Mouse (Mus musculus): ENCODE results near the gene Arsg.

The Arsg gene

DNA sequence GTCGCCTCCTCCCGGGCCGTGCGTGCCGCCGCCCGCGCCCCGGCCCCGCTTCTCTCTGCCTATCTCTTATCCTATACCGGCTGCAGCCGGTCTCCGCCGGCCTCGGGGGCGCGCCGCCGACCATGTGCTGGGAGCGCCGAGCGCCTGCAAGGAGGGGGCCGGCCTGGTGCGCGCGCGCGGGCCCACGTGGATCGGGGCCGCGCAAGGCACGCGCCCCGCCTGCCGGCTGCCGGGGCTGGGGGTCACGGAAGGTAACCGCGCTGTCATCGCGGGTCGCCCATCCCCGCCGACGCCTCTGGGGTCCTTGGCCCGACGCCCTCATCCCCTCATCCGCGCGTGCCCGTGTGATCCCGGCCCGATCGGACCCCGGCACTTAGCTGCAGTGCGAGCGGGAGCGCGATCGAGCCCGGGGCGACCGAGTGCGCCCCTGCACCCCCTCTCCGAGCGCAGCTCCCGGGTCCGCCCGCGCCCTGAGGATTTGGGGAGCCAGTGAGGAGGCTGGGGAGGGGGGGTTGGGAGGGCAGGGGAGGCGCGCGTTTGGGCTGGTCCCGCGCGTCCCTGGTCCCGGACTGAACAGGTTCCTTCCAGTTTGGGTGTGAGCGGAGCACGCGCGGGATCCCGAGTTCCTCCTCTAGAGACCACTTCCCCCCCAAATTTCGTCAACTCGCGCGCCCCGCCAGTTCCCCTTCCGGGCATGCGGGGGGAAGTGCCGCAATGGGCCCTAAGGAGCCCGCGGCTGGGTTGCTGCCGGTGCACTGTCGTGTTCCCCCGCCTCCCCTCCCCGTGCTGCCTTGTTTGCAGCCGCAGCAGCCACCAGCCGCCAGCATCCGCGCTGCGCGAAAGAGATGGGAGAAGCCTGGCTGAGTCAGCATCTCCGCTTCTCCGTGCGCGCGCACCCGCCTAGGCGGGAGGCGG is at the start of gene Arsg, which contains the start of gene Slc16a6:
Gene Arsg (plus strand): TSS at position 204 of the 915 bp plus-strand sequence.
Gene Slc16a6 (minus strand): TSS at position 428 of the 915 bp plus-strand sequence.
- peak; percentile 89 for DNase-seq (ENCODE audit: low spot score)

GRCm38 (mm10) chr11:109425392-109426271 is 47.5 kb upstream of the Arsg start, which contains the start of gene Amz2:
Gene Amz2 (plus strand): TSS chr11:109425946.
- peak; percentile 100 for DNase-seq (ENCODE audit: low spot score)

DNA sequence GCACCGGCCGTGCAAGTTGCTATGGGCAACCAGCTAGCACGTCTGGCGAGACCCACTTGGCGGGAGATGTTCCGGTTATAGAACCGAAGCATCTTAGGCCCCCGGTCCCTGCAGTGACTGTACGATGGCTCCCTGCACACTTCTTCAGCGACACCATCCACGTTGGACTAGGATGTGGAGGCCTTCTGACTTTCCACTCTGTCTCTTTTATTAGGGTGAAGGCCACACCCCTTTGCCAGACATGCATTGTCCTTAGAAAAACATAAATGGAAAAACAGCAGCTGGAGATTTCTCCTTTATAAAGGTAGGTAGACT is 46.9 kb upstream of the Arsg start:
- no peak for DNase-seq (ENCODE audit: low spot score)

GRCm38 (mm10) chr11:109427353-109427752 is 45.8 kb upstream of the Arsg start:
- no peak for DNase-seq (ENCODE audit: low spot score)

GRCm38 (mm10) chr11:109434233-109434798 is 38.9 kb upstream of the Arsg start:
- DNase-seq (ENCODE audit: low spot score) = no peak

- DNase-seq (ENCODE audit: low spot score) = no peak
Observed at GRCm38 (mm10) chr11:109436889-109437288, 36.3 kb upstream of the Arsg start.

DNA sequence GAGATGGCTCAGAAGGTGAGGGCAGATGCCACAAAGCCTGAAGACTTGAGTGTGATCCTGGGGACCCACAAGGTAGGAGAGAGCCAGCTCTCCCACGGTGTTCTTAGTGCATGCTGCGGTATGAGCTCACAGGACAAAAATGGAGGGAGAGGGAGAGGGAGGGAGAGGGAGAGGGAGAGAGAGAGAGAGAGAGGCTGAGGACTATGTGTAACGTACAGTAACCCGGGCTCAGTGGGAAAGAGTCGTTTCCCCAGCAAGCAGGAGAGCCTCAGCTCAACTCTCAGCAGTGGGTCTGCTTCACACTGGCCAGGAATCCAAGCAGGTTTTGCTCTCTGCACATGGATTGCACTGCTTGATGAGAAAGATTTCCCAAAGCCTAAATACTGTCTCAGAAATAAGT is 34.0 kb upstream of the Arsg start:
- peak; percentile 18 for DNase-seq (ENCODE audit: low spot score)

DNA sequence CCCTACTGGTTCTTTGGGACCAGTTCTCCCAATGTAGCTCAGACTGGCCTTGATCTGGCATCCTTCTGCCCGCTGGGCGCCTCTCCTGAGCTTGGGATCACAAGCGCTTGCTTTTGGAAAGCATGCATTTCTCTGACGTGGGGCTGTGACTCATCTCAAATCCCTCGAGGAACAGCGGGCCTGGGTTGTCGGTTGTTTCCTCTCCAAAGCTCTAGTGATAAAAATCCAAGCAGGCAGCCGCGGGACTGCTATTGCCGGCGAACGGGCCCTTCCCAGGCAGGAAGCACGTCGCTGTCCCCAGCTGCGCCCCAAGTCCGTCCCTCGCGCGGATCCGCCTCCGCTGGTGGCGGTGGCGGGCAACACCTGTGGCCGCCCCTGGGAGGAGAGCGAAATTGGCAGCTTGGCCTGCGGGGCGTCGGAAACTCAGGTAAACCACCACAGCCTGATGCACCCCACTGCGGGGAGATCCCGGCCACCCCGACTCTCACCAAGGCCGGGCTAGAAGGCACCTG is 33.3 kb upstream of the Arsg start:
- DNase-seq (ENCODE audit: low spot score) = peak; percentile 68

- no peak for DNase-seq (ENCODE audit: low spot score)
Observed at GRCm38 (mm10) chr11:109440641-109441040, 32.5 kb upstream of the Arsg start.

DNA sequence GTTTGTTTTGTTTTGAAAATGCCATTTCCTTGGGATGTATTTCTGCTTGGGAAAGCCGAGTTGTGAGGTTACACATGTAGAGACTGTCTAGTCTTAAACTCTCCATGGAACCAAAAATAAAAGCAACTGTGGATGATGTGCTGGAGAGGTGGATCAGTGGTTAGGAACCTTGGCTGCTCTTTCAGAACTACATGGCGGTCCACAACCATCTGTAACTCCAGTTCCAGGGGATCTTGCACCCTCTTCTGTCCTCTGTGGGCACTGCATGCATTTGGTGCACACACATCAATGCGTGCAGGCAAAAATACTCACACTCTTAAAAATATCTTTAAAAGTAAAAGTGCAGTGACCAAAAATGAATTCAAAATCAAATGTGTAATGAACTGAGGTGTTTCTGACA is 32.1 kb upstream of the Arsg start:
- DNase-seq (ENCODE audit: low spot score) = peak; percentile 69

- DNase-seq (ENCODE audit: low spot score) = peak; percentile 29
Observed at GRCm38 (mm10) chr11:109442166-109442730, 30.9 kb upstream of the Arsg start.

DNA sequence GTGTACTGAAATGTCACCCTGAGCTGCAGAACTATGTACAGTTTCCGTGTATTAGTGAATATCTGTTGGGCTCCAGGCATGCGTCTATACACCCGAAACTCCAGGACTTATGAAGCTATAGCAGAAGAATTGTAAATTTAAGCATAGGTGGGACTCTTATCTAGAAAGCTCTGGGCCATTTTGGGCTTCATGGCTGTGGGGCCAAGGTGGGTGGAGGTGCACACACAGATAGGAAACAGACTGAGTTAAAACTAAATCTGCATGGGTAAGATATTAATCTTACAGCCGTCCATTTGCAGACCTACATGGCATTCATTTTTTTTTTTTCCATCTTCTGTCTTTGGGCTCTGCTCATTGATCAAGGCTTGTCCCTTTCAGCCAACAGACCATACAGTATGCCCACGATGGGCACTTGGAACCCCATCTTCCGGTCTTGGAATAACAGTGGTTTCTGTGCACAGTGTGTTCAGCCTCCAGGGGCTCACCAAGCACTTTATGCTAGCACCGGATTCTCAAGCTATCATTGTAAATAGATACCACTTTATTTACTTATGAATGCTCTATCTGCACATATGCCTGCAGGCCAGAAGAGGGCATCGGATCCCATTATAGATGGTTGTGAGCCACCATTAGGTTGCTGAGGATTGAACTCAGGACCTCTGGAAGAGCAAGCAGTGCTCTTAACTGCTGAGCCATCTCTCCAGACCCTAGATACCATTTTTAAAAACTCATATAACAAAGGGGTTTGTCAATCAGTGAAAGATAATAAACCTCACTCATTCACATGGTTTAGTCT is 29.5 kb upstream of the Arsg start:
- no peak for DNase-seq (ENCODE audit: low spot score)

DNA sequence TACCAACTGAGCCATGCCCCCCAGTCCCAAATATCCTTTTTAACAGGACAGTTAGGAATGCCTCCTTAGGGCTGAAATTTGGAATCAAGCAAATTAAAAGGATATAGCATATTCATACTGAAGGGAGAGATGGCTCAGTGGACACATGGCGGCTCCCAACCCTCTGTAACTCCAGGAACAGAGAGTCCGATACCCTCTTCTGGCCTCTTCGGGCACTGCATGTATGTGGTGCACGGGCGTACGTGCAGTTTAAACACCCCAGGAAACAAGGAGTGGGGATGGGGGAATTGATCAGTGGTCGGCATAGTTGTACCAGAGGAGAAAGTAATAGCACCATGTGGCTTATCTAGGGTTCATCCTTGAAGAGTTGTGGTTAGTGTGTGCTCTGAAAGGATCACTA is 28.6 kb upstream of the Arsg start:
- peak; percentile 61 for DNase-seq (ENCODE audit: low spot score)

DNA sequence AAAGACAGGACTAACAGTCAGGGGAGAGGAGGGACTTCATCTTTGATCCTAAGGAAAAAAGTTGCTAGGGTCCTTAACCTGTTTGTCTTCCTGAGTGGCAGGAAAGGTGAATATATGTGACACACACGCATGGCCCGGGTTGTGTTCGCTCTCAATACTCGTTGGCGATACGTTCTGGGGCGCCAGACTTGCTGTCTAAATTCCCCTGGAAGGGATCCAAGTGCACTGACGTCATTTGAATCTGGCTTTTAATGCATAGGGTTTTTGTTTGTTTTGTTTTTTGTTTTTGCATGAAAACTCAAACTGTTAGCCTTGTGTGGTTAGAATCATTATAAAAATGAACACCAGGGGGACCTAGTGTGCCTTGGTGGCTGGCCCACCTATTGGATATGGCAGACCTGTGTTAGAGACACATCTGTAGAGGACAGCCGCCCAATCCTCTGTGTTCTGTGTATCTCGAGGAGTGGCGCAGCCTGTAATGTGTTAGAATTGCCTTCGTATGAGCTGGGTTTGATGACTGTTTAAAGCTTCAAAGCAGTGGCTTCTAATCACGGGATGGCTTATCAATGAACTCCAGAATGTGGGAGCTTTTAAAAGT is 27.6 kb upstream of the Arsg start:
- peak; percentile 78 for DNase-seq (ENCODE audit: low spot score)

GRCm38 (mm10) chr11:109451169-109451568 is 22.0 kb upstream of the Arsg start:
- DNase-seq (ENCODE audit: low spot score) = no peak

GRCm38 (mm10) chr11:109456261-109456660 is 16.9 kb upstream of the Arsg start:
- DNase-seq (ENCODE audit: low spot score) = no peak

GRCm38 (mm10) chr11:109458165-109458564 is 15.0 kb upstream of the Arsg start:
- no peak for DNase-seq (ENCODE audit: low spot score)

DNA sequence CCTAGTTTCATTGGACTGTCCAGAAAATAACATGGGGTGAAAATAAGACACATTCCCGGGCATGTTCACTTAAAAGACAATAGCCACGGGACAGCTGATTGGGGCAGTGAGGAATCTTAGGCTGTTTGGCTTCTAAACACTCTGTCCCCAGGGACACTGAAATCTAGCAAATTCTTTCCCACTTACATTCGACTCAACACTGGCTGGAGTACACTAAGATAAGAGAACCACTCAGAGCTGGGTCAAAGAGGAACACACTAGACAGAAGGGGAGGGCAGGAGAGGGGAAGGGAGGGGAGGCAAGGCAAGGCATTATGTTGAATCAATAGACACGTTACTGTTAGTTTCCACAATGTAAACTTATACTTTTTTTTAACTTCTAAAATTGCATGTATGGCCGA is 12.6 kb upstream of the Arsg start:
- DNase-seq (ENCODE audit: low spot score) = no peak

DNA sequence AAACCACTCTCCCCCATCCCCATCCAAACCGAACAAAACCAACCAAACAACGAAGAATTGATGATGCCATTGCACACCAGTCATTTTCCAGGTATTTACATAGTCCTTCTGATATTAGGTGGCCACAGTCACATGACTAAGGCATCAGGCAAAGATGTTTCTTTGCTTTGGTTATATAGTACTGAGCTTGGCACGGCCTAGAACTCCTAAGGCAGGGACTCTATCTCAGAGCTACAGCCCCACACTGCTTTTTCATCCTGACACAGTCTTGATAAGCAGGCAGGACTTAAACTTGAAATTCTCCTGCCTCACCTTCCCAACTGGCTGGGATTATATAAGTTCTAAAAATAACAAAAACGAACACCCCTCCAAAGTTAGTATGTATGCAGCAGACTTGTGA is 8.1 kb upstream of the Arsg start:
- DNase-seq (ENCODE audit: low spot score) = no peak

DNA sequence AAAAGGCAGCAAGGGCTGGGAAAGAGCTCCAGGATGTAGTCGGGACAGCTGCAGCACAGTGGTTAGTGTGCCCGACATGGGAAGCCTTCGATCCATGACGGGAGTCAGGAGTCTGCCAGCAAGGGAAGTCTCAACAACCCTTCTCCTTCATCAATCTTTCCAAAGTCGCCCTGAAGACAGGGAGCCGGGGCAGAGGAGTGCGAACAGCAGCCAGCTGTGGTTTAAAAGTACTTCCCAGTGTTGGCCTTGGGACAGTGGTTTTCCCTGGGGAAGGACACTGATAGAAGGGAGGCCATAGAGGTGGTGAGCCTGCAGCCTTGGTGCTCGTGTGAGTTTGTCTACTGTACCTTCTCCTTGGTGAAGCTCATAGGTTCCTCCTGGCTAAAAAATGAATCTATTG is 6.2 kb upstream of the Arsg start:
- no peak for DNase-seq (ENCODE audit: low spot score)

- DNase-seq (ENCODE audit: low spot score) = no peak
Observed at GRCm38 (mm10) chr11:109468133-109468532, 5.0 kb upstream of the Arsg start.

Measured in embryo, embryonic 10.5 days (tissue).